Mouse (Mus musculus): ENCODE measurements around the gene Lrrc61. TPM values are rescaled to one million over a fixed set of nuclear protein-coding genes. Genes with fewer than 3 reads are reported as not detected.

Lrrc61 gene
- total RNA-seq, 1 experiment from 2014 or later = 5.6 TPM

DNA sequence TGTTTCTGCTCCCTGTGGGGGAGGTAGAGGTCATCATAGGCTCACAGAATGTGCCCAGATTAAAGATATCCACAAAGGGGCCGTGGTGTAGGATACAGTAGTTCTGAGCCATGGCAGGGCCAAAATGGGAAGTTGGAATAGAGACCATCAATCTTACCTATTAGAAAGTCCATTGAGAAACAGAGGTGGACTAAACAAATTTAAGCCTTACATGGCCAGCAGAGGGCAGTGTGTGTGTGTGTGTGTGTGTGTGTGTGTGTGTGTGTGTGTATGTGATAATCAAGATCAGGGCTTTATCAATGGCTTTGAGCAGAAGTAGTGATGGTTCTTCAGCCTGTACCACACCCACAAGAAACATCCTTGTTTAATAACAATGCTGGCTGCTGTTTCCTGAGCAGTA lies 8.3 kb upstream of the Lrrc61 start:
- ATAC-seq (replicated peaks; ENCODE audit: low read depth, poor library complexity, severe bottlenecking) = peak; percentile 34

DNA sequence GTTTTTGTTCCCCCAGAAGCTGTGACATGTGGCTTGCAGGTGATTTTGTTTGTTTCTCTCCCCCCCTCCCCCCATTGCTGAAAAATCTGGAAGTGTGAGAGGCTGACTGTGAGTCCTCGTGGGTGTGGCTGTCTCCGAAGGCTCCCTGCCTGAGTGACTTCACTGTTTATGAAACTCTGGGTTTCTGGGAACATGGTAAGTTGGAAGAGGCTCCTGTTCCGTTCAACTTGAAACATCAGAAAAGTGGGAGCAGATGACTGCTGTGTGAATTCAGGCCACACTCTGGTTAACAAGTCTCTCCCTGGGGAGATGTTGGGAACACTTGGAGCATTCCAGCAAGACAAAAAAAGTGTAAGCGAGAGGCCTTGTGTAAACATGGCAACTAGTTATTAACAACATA lies 7.7 kb upstream of the Lrrc61 start:
- no peak for ATAC-seq (replicated peaks; ENCODE audit: low read depth, poor library complexity, severe bottlenecking)

- ATAC-seq (replicated peaks; ENCODE audit: low read depth, poor library complexity, severe bottlenecking) = no peak
These were observed 6.3 kb upstream of the Lrrc61 start for GRCm38 (mm10) chr6:48548314-48548713.

DNA sequence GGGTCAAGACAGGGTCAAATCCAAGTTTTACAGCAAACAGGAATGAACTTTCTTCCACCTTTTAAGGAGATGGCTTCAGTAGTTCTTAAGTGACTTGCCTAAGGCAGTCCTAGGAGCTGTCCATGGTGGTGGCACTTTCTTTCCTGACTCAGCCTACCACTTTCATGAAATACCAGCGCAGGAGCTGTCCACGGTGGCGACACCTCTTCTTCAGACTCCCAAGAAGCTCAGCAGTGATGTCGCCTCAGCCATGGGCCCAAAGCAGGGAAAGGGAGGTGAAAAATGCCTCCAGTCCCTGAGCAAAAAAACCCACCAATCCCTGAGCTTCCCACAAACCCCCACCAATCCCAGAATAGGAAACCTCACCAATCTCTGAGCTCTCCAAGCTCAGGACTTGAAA lies 1.7 kb upstream of the Lrrc61 start:
- ATAC-seq (replicated peaks; ENCODE audit: low read depth, poor library complexity, severe bottlenecking) = no peak

DNA sequence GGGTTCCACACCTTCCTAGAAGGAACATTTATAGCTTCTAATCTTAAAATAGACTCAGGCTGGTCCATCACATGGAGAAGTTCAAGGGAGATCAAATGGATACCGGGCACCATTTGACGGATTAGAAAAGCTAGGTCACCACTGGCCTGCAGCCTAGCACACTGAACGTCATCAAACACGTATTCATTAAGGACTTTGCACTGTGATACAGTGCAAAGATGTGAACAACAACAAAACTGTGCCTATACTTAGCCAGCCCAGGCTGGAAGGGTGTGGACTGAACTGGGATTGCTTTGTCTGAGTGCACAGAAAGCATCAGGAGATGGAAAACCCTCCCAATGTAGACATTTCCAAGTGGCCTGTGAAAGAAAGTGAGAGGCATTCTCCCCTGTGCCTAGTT lies 777 bp upstream of the Lrrc61 start:
- no peak for ATAC-seq (replicated peaks; ENCODE audit: low read depth, poor library complexity, severe bottlenecking)

DNA sequence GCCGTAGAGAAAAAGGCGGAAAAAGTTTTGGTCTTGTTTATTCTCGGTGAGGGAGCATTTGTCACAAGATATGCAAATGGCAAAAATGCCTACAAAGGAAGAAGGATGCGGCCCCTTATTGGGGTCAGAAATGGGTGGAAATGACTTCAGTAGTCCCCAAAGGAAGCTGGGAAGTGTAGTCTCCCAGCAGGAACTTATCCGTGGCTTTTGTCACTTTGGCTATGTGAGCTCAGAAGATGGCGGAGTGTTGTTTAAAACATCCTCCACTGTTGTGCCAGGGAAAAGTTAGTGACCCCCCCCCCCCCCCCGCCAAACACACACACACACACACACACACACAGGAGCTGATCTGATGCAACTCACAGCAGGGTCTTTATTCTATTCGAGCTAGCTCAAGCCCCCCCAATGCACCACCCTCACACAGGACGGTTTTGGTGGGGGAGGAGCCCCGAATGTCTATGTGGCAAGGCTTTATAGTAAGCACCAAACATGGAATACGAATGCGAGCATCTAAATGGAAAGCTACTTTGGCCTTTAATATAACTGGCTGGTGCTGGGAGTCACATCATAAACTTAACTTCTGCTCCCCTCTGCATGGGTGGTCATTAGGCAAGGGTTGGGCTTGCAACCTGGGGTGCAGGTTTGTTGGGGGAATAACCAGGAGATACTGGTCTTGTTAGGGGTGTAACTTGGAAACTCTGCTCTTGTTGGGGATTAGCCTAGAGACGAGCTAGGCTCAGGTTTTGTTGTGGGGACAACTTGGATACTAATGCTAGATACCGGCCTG lies 701 bp downstream of the Lrrc61 start:
- peak; percentile 51 for ATAC-seq (replicated peaks; ENCODE audit: low read depth, poor library complexity, severe bottlenecking)

DNA sequence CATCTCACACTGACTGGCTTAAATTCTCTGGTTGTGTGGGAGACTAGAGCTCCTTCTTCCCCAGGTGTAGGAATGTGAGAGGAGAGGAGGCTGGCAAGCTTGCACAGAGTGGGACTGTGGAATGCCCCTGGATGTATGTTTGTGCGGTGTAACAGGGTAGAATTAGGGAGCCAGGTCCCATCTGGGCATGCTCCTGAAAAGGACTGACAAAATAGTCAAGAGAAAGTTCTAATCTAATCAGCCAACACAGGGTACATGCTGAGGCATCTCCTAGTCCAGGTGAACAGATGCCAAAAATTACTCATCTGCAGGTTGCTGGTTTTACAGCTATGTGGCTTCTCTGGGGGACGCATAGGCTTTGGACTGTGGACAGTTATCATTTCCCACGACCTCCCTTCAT lies 1.4 kb downstream of the Lrrc61 start:
- no peak for ATAC-seq (replicated peaks; ENCODE audit: low read depth, poor library complexity, severe bottlenecking)

GRCm38 (mm10) chr6:48565693-48566310 lies 11.2 kb downstream of the Lrrc61 start:
- no peak for ATAC-seq (replicated peaks; ENCODE audit: low read depth, poor library complexity, severe bottlenecking)

DNA sequence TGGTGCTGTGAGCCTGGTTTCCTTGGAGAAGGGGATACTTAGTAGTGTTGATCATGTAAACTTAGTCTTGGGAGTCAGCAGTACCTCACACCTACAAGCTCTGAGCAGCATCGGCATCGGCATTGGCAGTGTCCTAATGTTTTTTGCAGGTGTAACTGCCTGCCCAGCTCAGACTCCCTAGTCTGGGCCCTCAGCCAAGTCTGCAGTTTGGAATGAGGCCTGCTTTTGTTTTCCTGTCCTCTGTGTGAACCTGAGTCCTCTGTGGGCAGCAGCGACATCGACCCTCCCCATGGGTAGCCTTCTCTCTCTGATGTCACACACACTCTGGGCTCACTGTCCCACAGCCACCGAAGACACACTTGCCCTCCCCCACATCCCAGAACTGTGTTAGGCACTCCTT lies 11.7 kb downstream of the Lrrc61 start:
- ATAC-seq (replicated peaks; ENCODE audit: low read depth, poor library complexity, severe bottlenecking) = no peak

- ATAC-seq (replicated peaks; ENCODE audit: low read depth, poor library complexity, severe bottlenecking) = peak; percentile 91
These were observed 13.7 kb downstream of the Lrrc61 start for GRCm38 (mm10) chr6:48568036-48568984.

DNA sequence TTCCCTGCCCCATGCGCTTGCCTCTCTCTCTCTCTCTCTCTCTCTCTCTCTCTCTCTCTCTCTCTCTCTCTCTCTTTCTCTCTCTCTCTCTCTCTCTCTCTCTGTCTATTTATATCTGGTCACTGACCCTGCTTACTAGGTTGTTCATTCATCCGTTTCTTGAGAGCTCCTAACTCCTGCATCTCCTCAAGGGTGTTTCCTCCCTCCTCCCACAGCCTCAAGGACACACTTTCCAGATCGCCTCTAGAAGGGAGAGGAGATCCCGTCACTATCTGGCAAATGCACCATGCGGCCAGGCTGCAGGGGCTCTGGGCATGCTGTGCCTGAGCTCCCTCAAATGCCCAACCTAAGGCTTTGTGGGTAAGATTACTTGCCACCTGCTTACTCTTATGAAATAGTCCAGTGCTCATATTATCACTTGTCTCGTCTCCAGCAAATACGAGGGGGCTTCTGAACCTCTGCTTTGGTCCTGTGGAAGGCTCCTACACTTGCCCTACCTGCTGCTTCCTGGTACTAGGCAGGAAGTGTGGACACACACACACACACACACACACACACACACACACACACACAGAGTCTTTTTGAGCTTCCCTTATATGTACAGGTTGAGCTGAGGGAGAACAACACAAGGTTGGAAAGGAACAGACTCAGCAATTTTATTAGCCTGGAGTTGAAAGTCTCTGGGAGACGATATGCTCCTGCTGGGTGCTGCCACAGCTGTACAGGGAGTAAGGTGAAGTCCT lies 14.6 kb downstream of the Lrrc61 start:
- ATAC-seq (replicated peaks; ENCODE audit: low read depth, poor library complexity, severe bottlenecking) = no peak

- no peak for ATAC-seq (replicated peaks; ENCODE audit: low read depth, poor library complexity, severe bottlenecking)
These were observed 17.4 kb downstream of the Lrrc61 start for GRCm38 (mm10) chr6:48572014-48572413.

GRCm38 (mm10) chr6:48572572-48573061 lies 18.0 kb downstream of the Lrrc61 start, which contains the start of gene Rarres2:
TSS of gene Rarres2 (minus strand) at chr6:48572789.
- no peak for ATAC-seq (replicated peaks; ENCODE audit: low read depth, poor library complexity, severe bottlenecking)

- no peak for ATAC-seq (replicated peaks; ENCODE audit: low read depth, poor library complexity, severe bottlenecking)
These were observed 18.7 kb downstream of the Lrrc61 start for GRCm38 (mm10) chr6:48573280-48573679.

DNA sequence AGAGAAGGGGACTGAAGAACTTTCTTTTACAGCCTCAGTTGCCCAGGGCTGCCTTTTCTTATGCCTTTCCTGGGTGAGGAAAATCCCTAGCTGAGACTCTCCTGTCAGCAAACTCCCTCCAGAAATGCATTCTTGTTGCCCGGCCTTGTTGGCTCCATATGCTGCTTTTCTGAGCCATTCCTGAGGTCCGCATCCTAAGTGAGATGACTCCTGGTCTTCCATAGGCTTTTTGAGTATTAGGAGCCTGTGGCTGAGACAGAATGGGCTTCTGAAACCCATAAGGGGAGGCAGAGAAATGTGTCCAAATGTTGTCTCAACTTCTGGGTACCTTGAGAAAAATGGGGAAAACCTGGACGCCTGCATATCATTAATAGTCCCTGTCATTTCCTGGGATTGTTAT lies 19.4 kb downstream of the Lrrc61 start:
- no peak for ATAC-seq (replicated peaks; ENCODE audit: low read depth, poor library complexity, severe bottlenecking)

DNA sequence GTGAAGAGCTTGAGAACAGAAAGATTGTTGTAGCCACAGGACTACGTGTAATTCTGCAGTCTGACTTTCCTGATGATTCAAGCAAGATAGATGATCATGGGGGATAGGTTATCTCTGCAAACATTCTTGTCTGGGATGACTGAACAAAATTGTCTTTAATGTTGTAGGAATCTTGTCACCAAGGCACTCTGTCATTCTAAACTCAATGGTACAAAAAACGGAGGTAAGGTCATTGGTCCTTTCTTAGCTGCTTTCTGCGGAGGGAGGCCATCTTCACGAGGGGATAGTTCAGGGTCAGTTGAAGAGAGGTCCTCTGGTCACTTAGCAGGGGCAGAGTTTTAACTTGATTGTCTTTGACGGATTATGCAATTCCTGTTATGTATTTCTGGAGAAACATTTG lies 24.1 kb downstream of the Lrrc61 start:
- no peak for ATAC-seq (replicated peaks; ENCODE audit: low read depth, poor library complexity, severe bottlenecking)

- peak; percentile 88 for ATAC-seq (replicated peaks; ENCODE audit: low read depth, poor library complexity, severe bottlenecking)
These were observed 24.6 kb downstream of the Lrrc61 start for GRCm38 (mm10) chr6:48579215-48579648.

- no peak for ATAC-seq (replicated peaks; ENCODE audit: low read depth, poor library complexity, severe bottlenecking)
These were observed 26.7 kb downstream of the Lrrc61 start for GRCm38 (mm10) chr6:48581257-48581656.

DNA sequence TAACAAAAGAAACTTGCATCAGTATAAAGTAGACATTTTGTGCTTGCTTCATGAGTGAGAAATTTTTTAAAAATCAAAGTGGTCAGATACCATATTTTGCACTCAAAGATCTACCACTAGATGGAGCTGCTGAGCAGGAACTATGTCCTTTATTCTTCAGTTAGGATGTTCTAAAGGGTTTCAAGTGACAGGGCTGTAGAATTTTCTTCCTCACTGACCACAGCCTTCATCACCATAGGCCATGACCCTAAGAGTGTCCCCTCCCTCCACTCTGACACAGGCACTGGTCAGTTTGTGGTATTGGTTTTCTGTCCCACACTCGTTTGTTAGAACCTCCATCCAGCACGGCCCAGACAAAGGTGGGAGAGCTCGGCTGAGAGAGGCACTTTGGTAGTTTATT lies 27.4 kb downstream of the Lrrc61 start:
- peak; percentile 54; the same call in 1 of the 2 replicates for ATAC-seq (replicated peaks; ENCODE audit: low read depth, poor library complexity, severe bottlenecking)

All from common myeloid progenitor, adult 5-6 weeks (primary cell).